ENCODE assay signal across 22 mouse cellular contexts in genomic region chr19:58823301-58823700, GRCm38 (mm10). TPM values are rescaled to one million over a fixed set of nuclear protein-coding genes. Genes with fewer than 3 reads are reported as not detected.
DNase-seq lines count a peak whose midpoint lies in the region; ATAC-seq lines count a peak whose summit lies in the region.
"Had no signal": no experiment of that assay in that cellular context is flagged by ENCODE, and none has a peak within 500 bp of the region (broad histone marks: within the 10 kb centered on the region; RNA-seq: fewer than 3 reads in every experiment).

No protein-coding gene starts in this region.

- no peaks in the 10 kb centered on the region for H3K9me3 ChIP-seq in heart, embryonic 15.5 days (replicated peaks)
- H3K9me3 ChIP-seq: embryonic facial prominence, embryonic 10.5 days; liver, embryonic 15.5 days; midbrain, embryonic 12.5 days had no signal

- H3K4me1 ChIP-seq in heart, embryonic 15.5 days (replicated peaks): peaks cover 43% of the 10 kb centered on the region
- H3K4me1 ChIP-seq: embryonic facial prominence, embryonic 10.5 days; liver, embryonic 15.5 days had no signal

- no peak overlapping the region for H3K9ac ChIP-seq in heart, embryonic 15.5 days
- H3K9ac ChIP-seq: liver, embryonic 15.5 days; midbrain, embryonic 12.5 days had no signal

- H3K27ac ChIP-seq in heart, embryonic 15.5 days: peak overlapping the region; percentile 97
- H3K27ac ChIP-seq: embryonic facial prominence, embryonic 10.5 days; liver, embryonic 15.5 days had no signal

- intact Hi-C loops in heart, postnatal 36 days (cut with DNase I): no loop called here

- DNase-seq in heart, adult 11 months: peak; percentile 93
- DNase-seq in heart, postnatal 36 days: no peak
- no peak for DNase-seq in heart, adult 18-20 months
- DNase-seq in MN1 (ENCODE audit: low spot score): peak; percentile 40
- DNase-seq in cerebellum, postnatal 25 days: peak; percentile 33 to 34
- DNase-seq: adrenal gland, adult 2 months; gastrocnemius, postnatal 25 days; kidney, adult 11 months; thymus, postnatal 36 days had no signal

- ATAC-seq in heart, embryonic 15.5 days (replicated peaks; ENCODE audit: insufficient number of reproducible peaks, insufficient read depth, low FRiP score, low read depth): no peak
- no peak for ATAC-seq in monocyte, adult 5-6 weeks (replicated peaks; ENCODE audit: insufficient number of reproducible peaks, low FRiP score, low TSS enrichment, poor library complexity, severe bottlenecking)
- ATAC-seq: lung, postnatal 0 days had no signal

- H3K36me3 ChIP-seq in heart, embryonic 15.5 days: no peaks in the 10 kb centered on the region; the same call in 1 of the 2 replicates
- H3K36me3 ChIP-seq: embryonic facial prominence, embryonic 10.5 days; liver, embryonic 15.5 days had no signal

- H3K4me3 ChIP-seq in heart, embryonic 15.5 days: no peak overlapping the region
- H3K4me3 ChIP-seq: embryonic facial prominence, embryonic 10.5 days; liver, embryonic 15.5 days; midbrain, embryonic 12.5 days had no signal

- H3K27me3 ChIP-seq in heart, embryonic 15.5 days: no peaks in the 10 kb centered on the region
- H3K27me3 ChIP-seq: liver, embryonic 15.5 days; midbrain, embryonic 12.5 days had no signal

- H3K4me2 ChIP-seq in heart, embryonic 15.5 days: no peak overlapping the region
- H3K4me2 ChIP-seq: liver, embryonic 15.5 days; midbrain, embryonic 12.5 days had no signal

- WGBS in heart, embryonic 15.5 days: 79% methylated on average over 3 of the region's 3 CpGs

RNA-seq across cellular contexts. Expression of gene 1700019N19Rik, which starts 29.0 kb away (rescaled TPM):
- not detected for total RNA-seq in heart, postnatal 36 days (2021)
- not detected in 2 replicates for polyA plus RNA-seq in heart, embryonic 15.5 days (2015; fragmentation: Nextera tagmentation; extraction: Ambion mirVana)
- not detected for total RNA-seq in heart, adult 18-20 months (2021)
- not detected in 3 replicates for total RNA-seq in monocyte, adult 5-6 weeks (2017)
- total RNA-seq: gastrocnemius, postnatal 25 days; layer of hippocampus, postnatal 25 days had no signal
- polyA plus RNA-seq: adrenal gland, adult 2 months; C2C12; forebrain, embryonic 11.5 days; kidney, embryonic 16.5 days; large intestine, adult 2 months; limb, embryonic 14.5 days; liver, embryonic 15.5 days; lung, postnatal 0 days; midbrain, embryonic 12.5 days; neural tube, embryonic 14.5 days had no signal

Comparison
In these comparisons a context has a peak if more than half of its experiments do, and no peak if none do; other contexts are left out.
1. DNase-seq: peak in heart, adult 11 months (single experiment), MN1 (single experiment) and cerebellum, postnatal 25 days (2 of 2); none in heart, postnatal 36 days (0 of 2) and heart, adult 18-20 months (0 of 2).